Mouse (Mus musculus) myocyte (in vitro differentiated cells): Measurements from ENCODE around the gene Pdzd2. TPM values are rescaled to one million over a fixed set of nuclear protein-coding genes. Genes with fewer than 3 reads are reported as not detected.

Experiments
- H3K27me3 ChIP-seq: one replicate; pipeline ENCODE4 v1.6.1; 2011; ENCODE audit not compliant: control insufficient read depth, insufficient read depth, insufficient read length
- H3K36me3 ChIP-seq: one replicate; pipeline ENCODE4 v1.6.1; 2011; ENCODE audit not compliant: control insufficient read depth, insufficient read depth
- H3K4me2 ChIP-seq: one replicate; pipeline ENCODE4 v1.6.1; 2011; ENCODE audit warnings: low read depth, control low read depth
- H3K4me3 ChIP-seq: one replicate; pipeline ENCODE4 v1.5.1; 2011; ENCODE audit warnings: mild to moderate bottlenecking, control low read depth, moderate library complexity
- H3K79me2 ChIP-seq: one replicate; pipeline ENCODE4 v1.6.1; 2011; ENCODE audit not compliant: control insufficient read depth, insufficient read depth
- H3ac ChIP-seq: one replicate; pipeline ENCODE4 v1.6.1; 2011; ENCODE audit not compliant: control insufficient read depth, insufficient read length
- CEBPB ChIP-seq: IDR thresholded peaks from 2 replicates; pipeline ENCODE4 v1.6.1; 2011; ENCODE audit warnings: mild to moderate bottlenecking, moderate library complexity; ENCODE audit not compliant: poor library complexity, insufficient read depth, severe bottlenecking
- E2F4 ChIP-seq: IDR thresholded peaks from one replicate; pipeline ENCODE4 v1.6.1; 2011; ENCODE audit warnings: mild to moderate bottlenecking, control low read depth, moderate library complexity; ENCODE audit not compliant: insufficient read depth
- MAX ChIP-seq: IDR thresholded peaks from one replicate; pipeline ENCODE4 v1.6.1; 2011; ENCODE audit warnings: low read depth, mild to moderate bottlenecking, control low read depth
- MYOD1 ChIP-seq, 3 experiments: IDR thresholded peaks; one replicate each; pipeline ENCODE4 v1.6.1; 2011; ENCODE audit warnings: control low read depth in 2 of 3, low read depth in 2 of 3, mild to moderate bottlenecking in 2 of 3, moderate library complexity in 1 of 3; ENCODE audit not compliant: insufficient read length in 2 of 3, control insufficient read depth in 1 of 3
- MYOG ChIP-seq, 3 experiments: IDR thresholded peaks; one replicate each; pipeline ENCODE4 v1.6.1; 2011; ENCODE audit warnings: control low read depth in 2 of 3, low read depth in 2 of 3, mild to moderate bottlenecking in 2 of 3; ENCODE audit not compliant: insufficient read length in 2 of 3, control insufficient read depth in 1 of 3, insufficient read depth in 1 of 3
- POLR2A ChIP-seq: IDR thresholded peaks from one replicate; pipeline ENCODE4 v1.6.1; 2011; ENCODE audit warnings: low read depth, mild to moderate bottlenecking, control low read depth, moderate library complexity; ENCODE audit not compliant: insufficient read length
- POLR2AphosphoS2 ChIP-seq: IDR thresholded peaks from one replicate; pipeline ENCODE4 v1.6.1; 2011; ENCODE audit warnings: low read depth, control low read depth; ENCODE audit not compliant: insufficient read length
- REST ChIP-seq: IDR thresholded peaks from one replicate; pipeline ENCODE4 v1.6.1; 2011; ENCODE audit warnings: mild to moderate bottlenecking, control low read depth, moderate library complexity; ENCODE audit not compliant: insufficient read depth, insufficient read length
- SRF ChIP-seq: IDR thresholded peaks from one replicate; pipeline ENCODE4 v1.6.1; 2011; ENCODE audit warnings: low read depth; ENCODE audit not compliant: control insufficient read depth, insufficient read length
- TCF12 ChIP-seq: IDR thresholded peaks from one replicate; pipeline ENCODE4 v1.6.1; 2011; ENCODE audit warnings: mild to moderate bottlenecking, control low read depth; ENCODE audit not compliant: poor library complexity, insufficient read depth, severe bottlenecking
- TCF3 ChIP-seq: IDR thresholded peaks from one replicate; pipeline ENCODE4 v1.6.1; 2011; ENCODE audit warnings: low read depth, control low read depth; ENCODE audit not compliant: insufficient read length
- USF1 ChIP-seq: IDR thresholded peaks from one replicate; pipeline ENCODE4 v1.6.1; 2011; ENCODE audit warnings: low read depth, mild to moderate bottlenecking, control low read depth, moderate library complexity
- polyA plus RNA-seq: library from polyadenylated mRNA; unstranded; fragments of >200 nt; fragmentation: generic; extraction: Trizol; gene quantifications from one replicate; pipeline ENCODE4 v1.2.1, GENCODE M21; 2012; ENCODE audit warnings: missing spikeins

Pdzd2 gene
- polyA plus RNA-seq, 1 experiment, result 0.01 TPM

- Histone ChIP-seq H3K4me2 (peak within 1 kb of the TSS; percentile 98), H3K27me3 (no peaks in the 10 kb centered on the region), H3K79me2 (peaks cover 53% of the 10 kb centered on the region), H3ac (peak within 1 kb of the TSS; percentile 86), H3K36me3 (peaks cover 7% of the 10 kb centered on the region), H3K4me3 (peak within 1 kb of the TSS; percentile 74)
- TF ChIP-seq MAX, result no peak
- TF ChIP-seq POLR2A, result peak; percentile 28
These were observed 417.7 kb downstream of the Pdzd2 start, which contains the start of gene 1810049J17Rik for GRCm38 (mm10) chr15:12321788-12322621. Gene 1810049J17Rik (minus strand): TSS chr15:12321899.

GRCm38 (mm10) chr15:12321091-12321787 lies 418.5 kb downstream of the Pdzd2 start, which contains the start of gene Golph3:
Gene Golph3 (plus strand): TSS chr15:12321450.
- Histone ChIP-seq H3K27me3 (no peaks in the 10 kb centered on the region), H3ac (peak within 1 kb of the TSS; percentile 86), H3K4me3 (peak within 1 kb of the TSS; percentile 74), H3K36me3 (peaks cover 7% of the 10 kb centered on the region), H3K79me2 (peaks cover 45% of the 10 kb centered on the region), H3K4me2 (peak within 1 kb of the TSS; percentile 98)
- TF ChIP-seq MYOG (IDR thresholded peaks at IDR 0.05; ENCODE audit: control insufficient read depth in 1 of 3, insufficient read depth in 1 of 3, insufficient read length in 2 of 3, low read depth in 2 of 3) (no peak), POLR2AphosphoS2 (peak; percentile 91), CEBPB (no peak), SRF (peak; percentile 81), MAX (no peak), POLR2A (peak; percentile 82), REST (no peak)

- TF ChIP-seq USF1 (no peak), MYOG (IDR thresholded peaks at IDR 0.05; ENCODE audit: control insufficient read depth in 1 of 3, insufficient read depth in 1 of 3, insufficient read length in 2 of 3, low read depth in 2 of 3) (no peak), MYOD1 (IDR thresholded peaks at IDR 0.05; ENCODE audit: control insufficient read depth in 1 of 3, insufficient read length in 2 of 3, low read depth in 2 of 3) (no peak), TCF3 (no peak), POLR2A (no peak)
- Histone ChIP-seq H3ac (peak overlapping the region; percentile 86), H3K36me3 (peaks cover under 1% of the 10 kb centered on the region), H3K4me3 (peak overlapping the region; percentile 74), H3K27me3 (no peaks in the 10 kb centered on the region), H3K4me2 (peak overlapping the region; percentile 98), H3K79me2 (peaks cover 39% of the 10 kb centered on the region)
These were observed 419.2 kb downstream of the Pdzd2 start for GRCm38 (mm10) chr15:12320441-12321090.

DNA sequence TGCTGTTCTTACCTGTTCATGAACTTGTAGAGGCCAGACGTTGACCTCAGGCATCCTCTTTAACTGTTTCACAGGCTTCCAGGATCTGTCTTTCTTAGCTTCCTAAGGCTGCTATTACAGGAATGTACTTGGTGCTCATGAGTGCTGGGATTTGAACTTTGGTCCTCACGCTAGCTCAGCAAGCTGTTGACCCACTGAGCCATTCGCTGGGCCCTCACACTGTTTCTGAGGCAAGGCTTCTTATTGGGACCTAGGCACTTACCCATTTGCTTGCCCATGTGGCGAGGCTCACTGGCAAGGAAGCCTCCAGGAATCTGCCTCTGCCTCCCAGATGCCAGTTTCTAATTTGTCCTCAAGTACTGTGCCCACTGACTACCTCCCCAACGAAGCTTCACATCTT lies 419.8 kb downstream of the Pdzd2 start:
- TF ChIP-seq USF1, result no peak
- TF ChIP-seq TCF3, result no peak
- no peak for TF ChIP-seq SRF
- TF ChIP-seq MAX, result no peak
- TF ChIP-seq CEBPB, result no peak
- Histone ChIP-seq H3K36me3 (no peaks in the 10 kb centered on the region), H3K4me2 (peak overlapping the region; percentile 98), H3K79me2 (peaks cover 32% of the 10 kb centered on the region), H3K4me3 (peak overlapping the region; percentile 74), H3K27me3 (no peaks in the 10 kb centered on the region), H3ac (no peak overlapping the region)

DNA sequence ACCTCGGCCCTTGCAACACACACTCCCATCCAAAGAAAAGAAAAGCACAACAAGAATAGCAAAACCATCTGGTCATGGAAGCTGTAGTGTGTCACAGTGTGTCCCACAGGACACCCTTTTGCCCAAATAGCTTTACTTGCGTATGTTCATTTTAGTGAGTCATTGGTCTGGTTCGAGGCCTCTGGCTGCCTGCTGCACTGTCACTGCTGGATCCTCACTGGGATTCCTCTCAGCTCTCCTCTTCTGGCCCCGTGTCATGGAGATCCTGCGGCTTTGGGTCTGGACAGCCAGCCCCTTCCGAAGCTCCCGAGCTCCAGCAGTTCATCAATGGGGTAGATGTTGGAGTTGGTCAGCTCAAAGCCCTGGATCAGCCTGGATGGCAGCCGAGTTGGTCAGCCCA lies 421.3 kb downstream of the Pdzd2 start:
- Histone ChIP-seq H3K79me2 (peaks cover 18% of the 10 kb centered on the region), H3K36me3 (no peaks in the 10 kb centered on the region), H3K4me3 (no peak overlapping the region), H3K4me2 (no peak overlapping the region), H3ac (no peak overlapping the region), H3K27me3 (no peaks in the 10 kb centered on the region)
- TF ChIP-seq POLR2AphosphoS2, result no peak
- no peak for TF ChIP-seq MYOD1 (IDR thresholded peaks at IDR 0.05; ENCODE audit: control insufficient read depth in 1 of 3, insufficient read length in 2 of 3, low read depth in 2 of 3)
- TF ChIP-seq REST, result no peak
- no peak for TF ChIP-seq E2F4
- no peak for TF ChIP-seq MYOG (IDR thresholded peaks at IDR 0.05; ENCODE audit: control insufficient read depth in 1 of 3, insufficient read depth in 1 of 3, insufficient read length in 2 of 3, low read depth in 2 of 3)
- TF ChIP-seq POLR2A, result no peak
- no peak for TF ChIP-seq SRF
- no peak for TF ChIP-seq TCF12
- no peak for TF ChIP-seq MAX
- TF ChIP-seq USF1, result no peak
- no peak for TF ChIP-seq TCF3
